Comparison of ENCODE assay signal across 8 mouse cellular contexts in the genomic region with DNA sequence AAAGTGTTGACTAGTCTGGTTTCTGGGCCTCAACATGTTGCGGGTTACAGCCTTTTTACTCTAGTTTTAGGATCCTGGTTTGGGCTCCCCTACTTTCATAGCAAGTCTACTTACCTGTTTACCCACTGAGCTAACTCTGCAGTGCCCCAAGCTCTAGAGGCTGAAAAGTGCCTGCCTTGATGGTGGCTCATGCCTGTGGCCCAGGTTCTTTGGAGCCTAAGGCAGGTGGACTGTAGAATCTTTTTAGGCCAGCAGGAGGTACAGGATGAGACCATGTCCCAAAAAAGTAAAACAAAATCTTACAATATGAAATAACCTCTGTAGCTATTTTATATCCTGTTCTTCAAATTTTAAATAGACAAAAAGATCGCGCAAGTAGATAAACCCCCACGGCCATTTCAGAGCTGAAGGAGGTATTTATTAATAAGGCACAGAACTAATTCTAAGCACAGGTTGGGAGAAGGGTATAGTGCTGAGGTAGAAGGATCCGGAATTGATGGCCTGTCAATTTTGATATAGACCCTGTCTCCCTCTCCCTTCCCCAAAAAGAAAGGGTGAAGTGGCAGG. TPM values are rescaled to one million over a fixed set of nuclear protein-coding genes. Genes with fewer than 3 reads are reported as not detected.
DNase-seq lines count a peak whose midpoint lies in the region; TF ChIP-seq lines count a peak whose summit lies in the region.

No protein-coding gene starts in this region.

- peaks cover 49% of the 10 kb centered on the region for H3K79me2 ChIP-seq in macrophage (ENCODE audit: inconsistent target)

- peak overlapping the region; percentile 49 for H3K4me3 ChIP-seq in ES-Bruce4 (ENCODE audit: low read depth, low read length)
- peak overlapping the region; percentile 93 for H3K4me3 ChIP-seq in hindbrain, embryonic 10.5 days
- peak overlapping the region; percentile 87 for H3K4me3 ChIP-seq in macrophage (ENCODE audit: inconsistent target)

- H3K27me3 ChIP-seq in ES-Bruce4 (ENCODE audit: control insufficient read depth, insufficient read depth, low read length, poor library complexity, severe bottlenecking): no peaks in the 10 kb centered on the region
- H3K27me3 ChIP-seq in hindbrain, embryonic 10.5 days (ENCODE audit: insufficient read depth, poor library complexity, severe bottlenecking): no peaks in the 10 kb centered on the region

- TF ChIP-seq CTCF in ES-Bruce4 (IDR thresholded peaks at IDR 0.05; ENCODE audit: low read depth, low read length): no peak

- no peak for TF ChIP-seq POLR2A in ES-Bruce4 (IDR thresholded peaks at IDR 0.05; ENCODE audit: insufficient read depth, low read length)

- WGBS in hindbrain, embryonic 10.5 days: 90% methylated on average over 5 of the region's 5 CpGs
- WGBS in macrophage (ENCODE audit: missing documents): 95% methylated on average over 5 of the region's 5 CpGs

- no peaks in the 10 kb centered on the region for H3K9me3 ChIP-seq in ES-Bruce4 (replicated peaks; ENCODE audit: control insufficient read depth, insufficient read depth, low read length, poor library complexity, severe bottlenecking)
- no peaks in the 10 kb centered on the region for H3K9me3 ChIP-seq in hindbrain, embryonic 10.5 days

- H3K4me1 ChIP-seq in ES-Bruce4 (ENCODE audit: control insufficient read depth, insufficient read depth, low read length): no peaks in the 10 kb centered on the region
- peaks cover 42% of the 10 kb centered on the region for H3K4me1 ChIP-seq in hindbrain, embryonic 10.5 days (replicated peaks)

- DNase-seq in heart, adult 11 months: peak; percentile 77
- no peak for DNase-seq in heart, adult 8-10 months (ENCODE audit: low spot score)
- no peak for DNase-seq in hindbrain, embryonic 10.5 days (ENCODE audit: low spot score)
- no peak for DNase-seq in thymus, postnatal 10 days (ENCODE audit: low spot score in 2 of 2)
- no peak for DNase-seq in cerebellum, adult 11-12 months
- DNase-seq in ovary, postnatal 36 days (ENCODE audit: low spot score): no peak

- TF ChIP-seq EP300 in ES-Bruce4 (IDR thresholded peaks at IDR 0.05; ENCODE audit: insufficient read depth, low read depth, low read length): no peak

- H3K36me3 ChIP-seq in ES-Bruce4 (ENCODE audit: control insufficient read depth, insufficient read depth, low read length, poor library complexity, severe bottlenecking) (peaks cover 49% of the 10 kb centered on the region), macrophage (ENCODE audit: inconsistent target) (peaks cover 22% of the 10 kb centered on the region; the same call in 1 of the 2 replicates)
- peaks cover 61% of the 10 kb centered on the region for H3K36me3 ChIP-seq in hindbrain, embryonic 10.5 days

- H3K27ac ChIP-seq in ES-Bruce4 (ENCODE audit: insufficient read depth, low read length) (peak overlapping the region; percentile 45; the same call in 1 of the 2 replicates), macrophage (no peak overlapping the region)
- H3K27ac ChIP-seq in hindbrain, embryonic 10.5 days: peak overlapping the region; percentile 98

- H3K9ac ChIP-seq in ES-Bruce4 (ENCODE audit: low read depth, poor library complexity, severe bottlenecking): peak overlapping the region; percentile 95

RNA-seq across cellular contexts. Expression of gene Hspd1, which starts 1.5 kb away (rescaled TPM):
- total RNA-seq in heart, adult 8-10 months (2022): 100 to 1,000 TPM; 360 to 382 (median 373) TPM
- polyA plus RNA-seq in ES-Bruce4 (2011; ENCODE audit: insufficient read depth, insufficient read length, low read depth, missing spikeins) (626 and 704 TPM in 2 replicates), macrophage (2018) (107 to 280 TPM (median 197 TPM) in 3 replicates)
- polyA plus RNA-seq in hindbrain, embryonic 10.5 days (2016; fragmentation: Nextera tagmentation; extraction: Ambion mirVana): 325 and 525 TPM in 2 replicates
- total RNA-seq in macrophage (2018; cell fraction: chromatin; rRNA removed): 10 to 100 TPM; 15.7 to 58.9 (median 30.4) TPM
- 100 to 1,000 TPM; 110 to 167 (median 137) TPM for total RNA-seq in macrophage (2018; cell fraction: cytosol; rRNA removed)
- 100 to 1,000 TPM in 3 of 26 experiments, 10 to 100 TPM in 23; 27.5 to 129 (median 71.0) TPM for total RNA-seq in macrophage (2018; cell fraction: nucleus; rRNA removed)

RNA-seq across cellular contexts. Expression of gene Hspe1, which starts 1.6 kb away (rescaled TPM):
- 100 to 1,000 TPM; 149 to 184 (median 172) TPM for total RNA-seq in heart, adult 8-10 months (2022)
- polyA plus RNA-seq in ES-Bruce4 (2011; ENCODE audit: insufficient read depth, insufficient read length, low read depth, missing spikeins) (622 and 631 TPM in 2 replicates), macrophage (2018) (207 to 271 TPM (median 256 TPM) in 3 replicates)
- polyA plus RNA-seq in hindbrain, embryonic 10.5 days (2016; fragmentation: Nextera tagmentation; extraction: Ambion mirVana): 452 and 562 TPM in 2 replicates
- 10 to 100 TPM in 13 of 26 experiments, 1 to 10 TPM in 13; 2.4 to 55.2 (median 9.9) TPM for total RNA-seq in macrophage (2018; cell fraction: chromatin; rRNA removed)
- total RNA-seq in macrophage (2018; cell fraction: cytosol; rRNA removed): 100 to 1,000 TPM; 153 to 311 (median 193) TPM
- total RNA-seq in macrophage (2018; cell fraction: nucleus; rRNA removed): 10 to 100 TPM; 18.2 to 90.6 (median 37.6) TPM

RNA-seq across cellular contexts. Expression of gene Coq10b, which starts 37.0 kb away (rescaled TPM):
- 10 to 100 TPM; 46.6 to 58.8 (median 51.8) TPM for total RNA-seq in heart, adult 8-10 months (2022)
- polyA plus RNA-seq in ES-Bruce4 (2011; ENCODE audit: insufficient read depth, insufficient read length, low read depth, missing spikeins): 21.2 and 27.1 TPM in 2 replicates
- polyA plus RNA-seq in hindbrain, embryonic 10.5 days (2016; fragmentation: Nextera tagmentation; extraction: Ambion mirVana): 26.4 and 29.3 TPM in 2 replicates
- total RNA-seq in macrophage (2018; cell fraction: chromatin; rRNA removed): 100 to 1,000 TPM in 5 of 26 experiments, 10 to 100 TPM in 21; 16.5 to 228 (median 53.0) TPM
- total RNA-seq in macrophage (2018; cell fraction: cytosol; rRNA removed): 10 to 100 TPM; 17.3 to 73.9 (median 25.2) TPM
- total RNA-seq in macrophage (2018; cell fraction: nucleus; rRNA removed): 100 to 1,000 TPM in 5 of 26 experiments, 10 to 100 TPM in 21; 21.2 to 148 (median 48.1) TPM
- polyA plus RNA-seq in macrophage (2018): 15.3 to 21.2 TPM (median 15.4 TPM) in 3 replicates

RNA-seq across cellular contexts. Expression of gene Mob4, which starts 41.5 kb away (rescaled TPM):
- total RNA-seq in heart, adult 8-10 months (2022): 10 to 100 TPM; 28.0 to 33.3 (median 28.8) TPM
- polyA plus RNA-seq in ES-Bruce4 (2011; ENCODE audit: insufficient read depth, insufficient read length, low read depth, missing spikeins) (77.2 and 83.5 TPM in 2 replicates), macrophage (2018) (32.8 to 41.0 TPM (median 37.8 TPM) in 3 replicates)
- polyA plus RNA-seq in hindbrain, embryonic 10.5 days (2016; fragmentation: Nextera tagmentation; extraction: Ambion mirVana): 117 and 138 TPM in 2 replicates
- total RNA-seq in macrophage (2018; cell fraction: chromatin; rRNA removed): 100 to 1,000 TPM in 13 of 26 experiments, 10 to 100 TPM in 13; 52.3 to 128 (median 100) TPM
- total RNA-seq in macrophage (2018; cell fraction: cytosol; rRNA removed): 10 to 100 TPM; 20.6 to 36.0 (median 29.2) TPM
- total RNA-seq in macrophage (2018; cell fraction: nucleus; rRNA removed): 10 to 100 TPM; 31.7 to 89.0 (median 48.4) TPM
